Mouse (Mus musculus): ENCODE data around the gene Slitrk3. TPM values are rescaled to one million over a fixed set of nuclear protein-coding genes. Genes with fewer than 3 reads are reported as not detected.

Slitrk3 gene
- polyA plus RNA-seq, 1 experiment from 2014 or later = 15.2 TPM

GRCm38 (mm10) chr3:73006045-73006444, 51.6 kb downstream of the Slitrk3 start:
- H3K4me3 ChIP-seq = no peak overlapping the region
- no peaks in the 10 kb centered on the region for H3K4me1 ChIP-seq (replicated peaks)
- no peaks in the 10 kb centered on the region for H3K36me3 ChIP-seq
- H3K9me3 ChIP-seq = no peaks in the 10 kb centered on the region
- no peak for ATAC-seq (ENCODE audit: low FRiP score)
- H3K27me3 ChIP-seq = no peaks in the 10 kb centered on the region
- H3K4me2 ChIP-seq = no peak overlapping the region
- no peak overlapping the region for H3K9ac ChIP-seq
- H3K27ac ChIP-seq = no peak overlapping the region
- WGBS = 5% methylated on average over 6 of the region's 6 CpGs

- no peak overlapping the region for H3K27ac ChIP-seq
- no peaks in the 10 kb centered on the region for H3K9me3 ChIP-seq
- H3K9ac ChIP-seq = no peak overlapping the region
- no peak overlapping the region for H3K4me2 ChIP-seq
- no peaks in the 10 kb centered on the region for H3K4me1 ChIP-seq (replicated peaks)
- WGBS = 96% methylated on average over 4 of the region's 4 CpGs
- no peaks in the 10 kb centered on the region for H3K36me3 ChIP-seq
- ATAC-seq (ENCODE audit: low FRiP score) = no peak
- H3K27me3 ChIP-seq = no peaks in the 10 kb centered on the region
- H3K4me3 ChIP-seq = no peak overlapping the region
Measured at GRCm38 (mm10) chr3:73002933-73003696, 54.5 kb downstream of the Slitrk3 start.

- Histone ChIP-seq H3K4me3 (no peak overlapping the region), H3K9me3 (no peaks in the 10 kb centered on the region), H3K4me1 (replicated peaks) (no peaks in the 10 kb centered on the region), H3K27ac (no peak overlapping the region), H3K27me3 (no peaks in the 10 kb centered on the region), H3K9ac (no peak overlapping the region), H3K4me2 (no peak overlapping the region), H3K36me3 (no peaks in the 10 kb centered on the region)
- no peak for ATAC-seq (ENCODE audit: low FRiP score)
- 79% methylated on average over 4 of the region's 4 CpGs for WGBS
Measured at GRCm38 (mm10) chr3:72997517-72997916, 60.1 kb downstream of the Slitrk3 start.

Other genes starting within 250 kb of the Slitrk3 start
- not detected in 2 replicates for gene Sis, start 89.9 kb downstream of the Slitrk3 start, polyA plus RNA-seq (2015; fragmentation: Nextera tagmentation; extraction: Ambion mirVana)